Mouse (Mus musculus): ENCODE measurements around the gene Chrdl2. TPM values are rescaled to one million over a fixed set of nuclear protein-coding genes. Genes with fewer than 3 reads are reported as not detected.

Gene Chrdl2
- polyA plus RNA-seq, 1 experiment from 2014 or later: 0.90 TPM

DNA sequence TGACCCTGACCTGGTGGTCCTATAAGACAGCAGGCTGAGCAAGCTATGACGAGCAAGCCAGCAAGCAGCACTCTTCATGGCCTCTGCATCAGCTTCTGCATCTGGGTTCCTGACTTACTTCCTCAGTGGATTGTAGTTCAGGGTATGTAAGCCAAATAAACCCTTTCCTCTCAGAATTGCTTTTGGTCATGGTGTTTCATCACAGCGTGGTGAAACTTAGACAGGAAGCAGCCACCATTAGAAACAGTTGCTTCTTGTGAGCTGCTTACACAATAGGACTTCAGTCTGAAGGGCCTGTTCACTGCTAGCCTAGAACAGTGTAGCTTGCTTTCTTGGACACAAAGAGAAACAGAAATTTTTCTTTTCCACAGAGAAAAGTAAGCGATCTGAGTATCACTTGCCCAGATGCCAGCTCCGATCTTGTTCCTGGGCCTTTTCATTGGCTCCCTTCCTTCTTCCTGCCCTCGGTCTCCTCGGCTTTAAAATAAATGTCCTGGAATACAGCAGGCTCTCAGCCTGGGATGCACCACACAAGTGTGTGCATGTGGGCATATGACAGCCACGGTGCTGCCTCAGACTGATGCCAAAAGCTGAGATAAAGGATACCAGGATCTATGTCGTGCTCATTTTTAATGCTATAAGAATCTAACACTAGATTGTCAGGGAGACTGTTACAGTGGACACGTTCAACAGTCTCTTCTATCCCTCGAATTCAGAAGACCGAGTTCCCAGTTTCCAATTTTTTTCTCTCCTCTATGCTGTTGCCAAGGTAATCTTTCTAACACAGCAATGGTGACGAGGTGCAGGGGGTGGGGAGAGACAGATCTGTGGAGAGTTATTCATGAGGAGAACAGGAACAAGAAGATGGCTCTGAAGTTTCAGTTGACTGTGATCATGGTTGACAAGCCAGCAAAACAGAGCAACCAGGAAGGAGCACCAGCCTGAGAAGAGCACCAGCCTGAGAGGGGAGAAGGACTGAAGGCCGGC, 23.4 kb upstream of the Chrdl2 start:
- Histone ChIP-seq H3K9ac (replicated peaks; ENCODE audit: low read length) (no peak overlapping the region), H3K9me3 (ENCODE audit: low read length) (no peaks in the 10 kb centered on the region), H3K27me3 (ENCODE audit: insufficient read depth, low read length) (no peaks in the 10 kb centered on the region), H3K27ac (ENCODE audit: low read length) (no peak overlapping the region), H3K36me3 (ENCODE audit: insufficient read depth, low read length) (no peaks in the 10 kb centered on the region), H3K4me2 (replicated peaks; ENCODE audit: low read depth, low read length) (no peak overlapping the region), H3K4me3 (ENCODE audit: low read length) (no peak overlapping the region), H3K4me1 (ENCODE audit: insufficient read depth, low read length) (peaks cover 18% of the 10 kb centered on the region)
- 86% methylated on average over 13 of the region's 13 CpGs for WGBS
- no peak for ATAC-seq (ENCODE audit: low FRiP score, low TSS enrichment)

DNA sequence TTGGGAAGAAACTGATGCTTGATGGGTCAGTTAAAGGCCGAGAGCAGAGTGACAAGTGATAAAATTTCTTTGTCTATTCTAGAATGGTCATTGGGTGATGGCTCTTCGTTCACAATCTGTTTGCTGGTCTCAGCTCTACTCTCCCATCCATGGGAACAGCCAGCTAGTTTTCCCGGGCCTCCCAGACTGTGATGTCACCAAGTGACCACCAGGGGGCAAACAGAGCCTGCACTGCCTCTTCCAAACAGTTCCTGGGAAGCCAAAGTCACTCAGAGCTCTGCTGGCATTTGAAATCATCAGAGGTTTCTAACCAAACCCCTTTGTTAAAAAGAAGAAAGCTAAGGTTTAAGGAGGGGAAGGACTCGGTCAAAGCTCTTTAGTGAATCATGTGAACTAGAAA, 17.2 kb upstream of the Chrdl2 start:
- Histone ChIP-seq H3K9ac (replicated peaks; ENCODE audit: low read length) (no peak overlapping the region), H3K4me2 (replicated peaks; ENCODE audit: low read depth, low read length) (no peak overlapping the region), H3K9me3 (ENCODE audit: low read length) (no peaks in the 10 kb centered on the region), H3K36me3 (ENCODE audit: insufficient read depth, low read length) (no peaks in the 10 kb centered on the region), H3K27ac (ENCODE audit: low read length) (no peak overlapping the region), H3K4me1 (ENCODE audit: insufficient read depth, low read length) (no peaks in the 10 kb centered on the region), H3K27me3 (ENCODE audit: insufficient read depth, low read length) (no peaks in the 10 kb centered on the region), H3K4me3 (ENCODE audit: low read length) (no peak overlapping the region)
- ATAC-seq (ENCODE audit: low FRiP score, low TSS enrichment): peak; percentile 35; the same call in 1 of the 2 replicates
- 1% methylated on average over 4 of the region's 4 CpGs for WGBS

DNA sequence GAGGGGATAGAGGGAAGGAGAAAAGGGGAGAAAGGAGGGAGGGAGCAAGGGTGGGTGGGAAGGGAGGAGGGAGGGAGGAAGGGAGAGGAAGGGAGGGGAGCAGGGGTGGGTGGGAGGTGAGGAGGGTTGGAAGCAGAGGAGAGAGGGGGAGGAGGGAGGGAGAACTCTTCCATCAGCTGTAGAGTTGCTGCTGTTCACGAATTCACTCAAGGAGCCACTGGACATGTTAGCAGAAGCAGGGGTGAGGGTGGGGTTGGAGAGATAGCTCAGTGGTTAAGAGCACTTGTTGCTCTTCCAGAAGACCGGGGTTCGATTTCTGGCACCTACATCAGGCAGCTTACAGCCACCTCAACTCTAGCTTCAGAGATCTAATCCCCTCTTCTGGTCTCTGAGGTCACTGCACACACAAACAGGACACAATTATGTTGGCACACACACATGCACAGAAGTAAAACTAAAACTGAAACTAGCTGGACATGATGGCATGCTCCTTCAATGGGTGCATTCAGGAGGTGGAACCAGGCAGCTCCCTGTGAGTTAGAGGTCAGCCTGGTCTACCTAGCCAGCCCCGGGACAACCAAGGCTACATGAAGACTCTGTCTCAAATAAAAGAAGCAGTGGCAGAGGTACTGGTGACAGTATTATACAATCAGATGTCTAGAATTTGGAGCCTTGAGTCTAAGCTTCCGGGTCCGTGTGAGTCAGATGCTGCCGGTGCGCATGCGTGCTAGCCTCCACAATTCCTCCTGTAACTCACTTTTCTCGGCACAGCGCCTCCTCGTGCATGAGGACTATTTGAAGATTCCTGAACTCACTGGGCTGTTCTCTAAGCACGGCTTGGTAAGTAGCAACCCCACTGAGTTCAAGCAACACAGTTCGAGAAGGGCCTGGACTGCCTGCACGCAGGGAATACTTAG, 15.9 kb upstream of the Chrdl2 start:
- H3K9ac ChIP-seq (replicated peaks; ENCODE audit: low read length): no peak overlapping the region
- no peak overlapping the region for H3K27ac ChIP-seq (ENCODE audit: low read length)
- H3K36me3 ChIP-seq (ENCODE audit: insufficient read depth, low read length): no peaks in the 10 kb centered on the region
- WGBS: 59% methylated on average over 15 of the region's 15 CpGs
- H3K4me3 ChIP-seq (ENCODE audit: low read length): no peak overlapping the region
- no peaks in the 10 kb centered on the region for H3K27me3 ChIP-seq (ENCODE audit: insufficient read depth, low read length)
- ATAC-seq (ENCODE audit: low FRiP score, low TSS enrichment): no peak
- no peaks in the 10 kb centered on the region for H3K9me3 ChIP-seq (ENCODE audit: low read length)
- H3K4me1 ChIP-seq (ENCODE audit: insufficient read depth, low read length): no peaks in the 10 kb centered on the region
- no peak overlapping the region for H3K4me2 ChIP-seq (replicated peaks; ENCODE audit: low read depth, low read length)

DNA sequence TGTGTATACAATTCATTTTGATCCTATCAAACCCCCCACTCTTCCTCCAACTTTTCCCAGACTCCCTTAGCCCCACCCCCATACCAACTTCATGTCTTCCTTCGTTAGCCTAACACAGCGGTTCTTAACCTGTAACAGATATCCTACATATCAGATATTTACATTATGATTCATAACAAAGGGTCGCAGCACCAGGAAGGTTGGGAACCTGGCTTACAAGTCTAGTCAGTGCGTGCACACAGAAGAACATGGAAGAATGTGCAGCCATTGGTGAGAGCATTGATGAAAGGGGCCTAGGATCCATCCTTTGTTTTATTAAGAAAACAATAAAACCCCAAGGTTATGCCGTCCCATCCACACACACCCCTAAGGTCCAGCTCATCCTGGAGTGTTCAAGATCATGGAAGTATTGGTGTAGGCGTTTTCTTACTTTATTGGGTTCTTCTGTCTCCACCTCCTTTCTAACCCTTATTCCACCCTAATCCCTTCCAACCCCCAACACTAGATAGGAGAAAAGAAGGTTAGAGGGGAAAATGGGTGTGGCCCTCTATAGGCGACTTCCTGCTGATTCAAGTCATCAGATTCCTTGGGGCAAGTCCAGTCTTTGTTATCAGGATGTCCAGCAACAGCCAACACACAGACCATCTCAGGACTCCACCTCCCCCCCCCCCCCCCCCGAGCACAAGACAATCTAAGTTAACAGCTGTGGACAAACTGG, 14.8 kb upstream of the Chrdl2 start:
- Histone ChIP-seq H3K4me2 (replicated peaks; ENCODE audit: low read depth, low read length) (no peak overlapping the region), H3K27ac (ENCODE audit: low read length) (no peak overlapping the region), H3K4me3 (ENCODE audit: low read length) (no peak overlapping the region), H3K27me3 (ENCODE audit: insufficient read depth, low read length) (no peaks in the 10 kb centered on the region), H3K9ac (replicated peaks; ENCODE audit: low read length) (no peak overlapping the region), H3K9me3 (ENCODE audit: low read length) (no peaks in the 10 kb centered on the region), H3K36me3 (ENCODE audit: insufficient read depth, low read length) (no peaks in the 10 kb centered on the region), H3K4me1 (ENCODE audit: insufficient read depth, low read length) (no peaks in the 10 kb centered on the region)
- ATAC-seq (ENCODE audit: low FRiP score, low TSS enrichment): no peak
- whole genome bisulfite sequencing: 84% methylated on average over 8 of the region's 8 CpGs

DNA sequence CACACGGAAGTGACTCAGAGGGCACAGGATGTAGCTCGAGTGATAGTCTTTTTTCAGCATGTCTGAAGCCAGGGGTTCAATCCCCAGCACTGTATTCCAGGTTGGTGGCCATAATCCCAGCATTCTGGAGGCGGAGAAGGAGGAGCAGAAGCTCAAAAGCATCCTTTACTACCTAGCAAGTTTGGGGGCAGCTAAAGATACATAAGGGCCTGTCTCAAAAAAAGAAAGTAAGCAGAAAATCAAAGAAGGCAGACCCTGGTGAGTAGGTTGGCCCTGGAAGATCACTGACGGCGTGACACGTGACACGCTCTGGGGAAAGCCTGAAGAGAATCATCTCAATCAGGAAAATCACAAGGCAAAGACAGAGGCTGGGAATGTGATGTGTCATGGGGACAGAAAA, 12.8 kb upstream of the Chrdl2 start:
- Histone ChIP-seq H3K36me3 (ENCODE audit: insufficient read depth, low read length) (no peaks in the 10 kb centered on the region), H3K27ac (ENCODE audit: low read length) (no peak overlapping the region), H3K9me3 (ENCODE audit: low read length) (no peaks in the 10 kb centered on the region), H3K4me1 (ENCODE audit: insufficient read depth, low read length) (no peaks in the 10 kb centered on the region), H3K4me3 (ENCODE audit: low read length) (no peak overlapping the region), H3K4me2 (replicated peaks; ENCODE audit: low read depth, low read length) (no peak overlapping the region), H3K9ac (replicated peaks; ENCODE audit: low read length) (no peak overlapping the region), H3K27me3 (ENCODE audit: insufficient read depth, low read length) (no peaks in the 10 kb centered on the region)
- ATAC-seq (ENCODE audit: low FRiP score, low TSS enrichment): no peak
- 86% methylated on average over 7 of the region's 7 CpGs for WGBS

DNA sequence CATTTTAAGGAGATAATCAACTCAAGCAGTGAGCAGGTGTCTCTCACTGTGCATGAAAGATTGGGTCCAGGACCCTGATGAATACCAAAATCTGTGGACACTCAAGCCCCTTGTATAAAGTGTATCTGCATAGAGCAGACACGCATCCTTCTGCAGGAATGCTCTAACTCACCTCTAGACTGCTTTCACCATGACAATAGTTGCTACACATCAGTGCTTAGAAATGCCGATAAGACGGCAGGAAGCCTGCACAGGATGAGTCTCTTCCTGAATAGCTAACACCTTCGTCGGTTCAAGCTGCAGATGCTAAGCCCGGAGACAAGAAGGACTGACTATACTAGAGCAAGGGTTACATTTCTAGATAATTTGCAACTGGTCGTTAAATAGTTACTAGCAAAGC, 10.8 kb upstream of the Chrdl2 start:
- 71% methylated on average over 7 of the region's 7 CpGs for WGBS
- ATAC-seq (ENCODE audit: low FRiP score, low TSS enrichment): no peak

DNA sequence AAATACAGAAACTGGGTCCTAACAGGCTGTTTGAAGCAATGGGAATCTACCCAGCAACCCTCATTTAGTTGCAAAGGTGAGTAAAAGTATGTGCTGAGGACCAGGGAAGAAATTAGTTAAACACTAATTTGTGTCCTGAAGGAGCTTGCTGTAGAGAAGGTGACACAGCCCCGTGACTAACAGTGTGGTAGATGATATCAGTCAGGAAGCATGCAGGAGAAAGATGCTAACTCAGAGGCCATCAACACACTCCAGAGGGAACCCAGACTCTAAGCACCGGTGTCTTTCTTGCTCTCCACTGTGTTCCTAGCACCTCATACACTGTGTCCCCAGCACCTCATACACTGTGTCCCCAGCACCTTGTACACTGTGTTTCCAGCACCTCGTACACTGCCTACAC, 7.3 kb upstream of the Chrdl2 start:
- ATAC-seq (ENCODE audit: low FRiP score, low TSS enrichment): no peak
- no peaks in the 10 kb centered on the region for H3K4me1 ChIP-seq (ENCODE audit: insufficient read depth, low read length)
- H3K36me3 ChIP-seq (ENCODE audit: insufficient read depth, low read length): no peaks in the 10 kb centered on the region
- no peaks in the 10 kb centered on the region for H3K9me3 ChIP-seq (ENCODE audit: low read length)
- no peak overlapping the region for H3K9ac ChIP-seq (replicated peaks; ENCODE audit: low read length)
- 73% methylated on average over 3 of the region's 3 CpGs for WGBS
- no peak overlapping the region for H3K4me2 ChIP-seq (replicated peaks; ENCODE audit: low read depth, low read length)
- H3K4me3 ChIP-seq (ENCODE audit: low read length): no peak overlapping the region
- H3K27me3 ChIP-seq (ENCODE audit: insufficient read depth, low read length): 0 out of 2 replicates have a peak, but pooled peaks cover 3% of the 10 kb centered on the region
- no peak overlapping the region for H3K27ac ChIP-seq (ENCODE audit: low read length)

More for the DNA sequence above, 10.8 kb upstream of the Chrdl2 start:
- Histone ChIP-seq H3K27ac (ENCODE audit: low read length) (no peak overlapping the region), H3K9ac (replicated peaks; ENCODE audit: low read length) (no peak overlapping the region), H3K4me3 (ENCODE audit: low read length) (no peak overlapping the region), H3K36me3 (ENCODE audit: insufficient read depth, low read length) (no peaks in the 10 kb centered on the region), H3K4me1 (ENCODE audit: insufficient read depth, low read length) (no peaks in the 10 kb centered on the region), H3K4me2 (replicated peaks; ENCODE audit: low read depth, low read length) (no peak overlapping the region), H3K27me3 (ENCODE audit: insufficient read depth, low read length) (no peaks in the 10 kb centered on the region), H3K9me3 (ENCODE audit: low read length) (no peaks in the 10 kb centered on the region)

DNA sequence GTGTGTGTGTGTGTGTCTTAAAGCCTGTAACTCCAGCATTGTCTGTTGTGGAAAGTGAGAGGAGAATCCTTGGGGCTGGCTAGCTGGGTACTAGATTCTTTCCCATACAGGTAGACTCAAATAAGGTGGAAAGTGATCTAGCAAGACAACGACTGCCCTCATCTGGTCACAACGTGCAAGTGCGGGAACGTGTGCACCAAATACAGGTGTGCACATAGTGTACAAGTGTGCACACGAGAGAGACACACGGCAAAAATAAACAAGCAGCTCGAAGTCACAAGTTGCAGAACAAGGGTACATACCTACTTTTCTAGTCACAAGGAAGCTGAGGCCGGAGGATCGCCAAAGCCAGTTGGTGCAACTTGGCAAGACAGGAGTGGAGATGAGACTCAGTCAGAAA, 2.2 kb upstream of the Chrdl2 start:
- H3K9ac ChIP-seq (replicated peaks; ENCODE audit: low read length): no peak overlapping the region
- WGBS: 59% methylated on average over 9 of the region's 9 CpGs
- H3K4me2 ChIP-seq (replicated peaks; ENCODE audit: low read depth, low read length): no peak overlapping the region
- H3K9me3 ChIP-seq (ENCODE audit: low read length): no peaks in the 10 kb centered on the region
- H3K27me3 ChIP-seq (ENCODE audit: insufficient read depth, low read length): peaks cover 51% of the 10 kb centered on the region
- no peak for ATAC-seq (ENCODE audit: low FRiP score, low TSS enrichment)
- no peaks in the 10 kb centered on the region; the same call in 1 of the 2 replicates for H3K4me1 ChIP-seq (ENCODE audit: insufficient read depth, low read length)
- no peak overlapping the region for H3K27ac ChIP-seq (ENCODE audit: low read length)
- no peak overlapping the region for H3K4me3 ChIP-seq (ENCODE audit: low read length)
- H3K36me3 ChIP-seq (ENCODE audit: insufficient read depth, low read length): no peaks in the 10 kb centered on the region

DNA sequence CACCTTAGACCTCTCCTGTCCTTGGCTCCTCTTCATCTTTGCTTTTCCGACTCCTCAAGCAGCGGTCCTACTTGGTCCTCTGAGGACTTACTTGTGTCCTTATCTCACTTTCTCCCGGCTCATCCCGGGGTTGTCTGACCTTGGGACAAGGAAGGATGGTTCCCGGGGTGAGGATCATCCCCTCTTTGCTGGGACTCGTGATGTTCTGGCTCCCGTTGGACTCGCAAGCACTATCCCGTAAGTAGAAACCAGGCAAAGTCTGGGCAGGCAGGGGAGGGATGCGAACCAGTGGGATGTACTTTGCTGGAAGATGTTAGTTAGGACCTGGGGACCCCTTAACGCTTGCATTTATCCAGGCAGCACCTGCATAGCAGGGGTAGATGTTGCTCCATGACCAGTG, 439 bp downstream of the Chrdl2 start:
- Histone ChIP-seq H3K36me3 (ENCODE audit: insufficient read depth, low read length) (no peaks in the 10 kb centered on the region), H3K4me1 (ENCODE audit: insufficient read depth, low read length) (peaks cover 5% of the 10 kb centered on the region; the same call in 1 of the 2 replicates), H3K9ac (replicated peaks; ENCODE audit: low read length) (no peak overlapping the region), H3K4me3 (ENCODE audit: low read length) (peak overlapping the region; percentile 56), H3K27ac (ENCODE audit: low read length) (no peak overlapping the region), H3K4me2 (replicated peaks; ENCODE audit: low read depth, low read length) (peak overlapping the region; percentile 92), H3K9me3 (ENCODE audit: low read length) (no peaks in the 10 kb centered on the region), H3K27me3 (ENCODE audit: insufficient read depth, low read length) (peaks cover 63% of the 10 kb centered on the region)
- ATAC-seq (ENCODE audit: low FRiP score, low TSS enrichment): no peak
- WGBS: 5% methylated on average over 11 of the region's 11 CpGs
